Mouse (Mus musculus) mouse embryonic stem cell (cell line): Measurements from ENCODE around the gene Pglyrp2.

Experiments used
- in situ Hi-C, 2 experiments: fragments of 300-500 bp; cut with MboI; formaldehyde crosslinking; loops; 1 replicate in 1 of 2; 3 replicates in 1 of 2; pipeline ENCODE4 v1.14.3; 2019 to 2020; ENCODE audit warnings: low sequenced_read_pairs in 2 of 2, low pct_unique_long_range_greater_than_20kb in 1 of 2, mixed read lengths in 1 of 2; ENCODE audit not compliant: unreplicated experiment in 1 of 2

The Pglyrp2 gene

DNA sequence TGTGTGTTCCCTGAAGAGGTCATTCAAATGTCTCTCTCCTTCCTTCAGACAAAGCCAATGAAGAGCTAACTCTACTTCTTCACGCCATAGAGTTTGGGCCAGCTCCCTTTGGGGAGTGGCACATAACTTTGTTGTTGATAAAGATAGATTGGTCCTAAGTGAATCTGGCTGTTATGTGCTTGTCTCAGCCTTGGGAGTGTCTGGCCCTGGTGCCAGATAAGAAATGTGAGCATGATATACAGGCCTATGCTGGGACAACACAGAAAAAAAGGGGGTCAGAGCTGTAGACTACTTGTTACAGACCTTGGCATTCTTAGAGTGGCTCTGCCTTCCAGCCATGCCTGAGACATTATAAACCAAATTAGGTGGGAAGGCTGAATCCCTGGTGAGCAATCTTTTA is 58.7 kb downstream of the Pglyrp2 start:
- in situ Hi-C loops, result no loop called here

GRCm38 (mm10) chr17:32364850-32365249 is 59.1 kb downstream of the Pglyrp2 start:
- in situ Hi-C loops, result no loop called here

DNA sequence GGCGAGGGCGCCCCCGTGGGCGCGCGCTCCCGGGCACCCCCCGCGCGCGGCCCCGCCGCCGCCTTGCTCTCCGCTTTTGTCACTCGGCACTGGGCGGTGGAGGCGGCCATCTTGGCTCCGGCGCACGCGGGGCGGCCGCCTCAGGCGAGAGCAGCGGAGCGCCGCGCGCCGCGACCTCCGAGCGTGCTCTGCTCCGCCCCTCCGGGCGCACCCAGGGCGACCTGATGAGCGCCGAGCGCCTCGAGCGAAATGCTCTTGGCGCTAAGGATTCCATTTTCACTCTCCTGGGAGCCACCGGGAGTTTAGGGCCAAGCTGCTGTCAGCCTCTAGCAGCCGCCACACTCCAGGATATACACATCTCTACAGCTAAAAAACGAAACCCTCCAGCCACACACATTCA is 59.6 kb downstream of the Pglyrp2 start:
- in situ Hi-C loops, result no loop called here

- in situ Hi-C loops, result no loop called here
Observed at GRCm38 (mm10) chr17:32363821-32364301, 60.1 kb downstream of the Pglyrp2 start.

- in situ Hi-C loops, result no loop called here
Observed at GRCm38 (mm10) chr17:32362686-32363085, 61.3 kb downstream of the Pglyrp2 start.
